Mouse (Mus musculus) kidney, adult 10 weeks (tissue): ENCODE data around the gene Lamp1. TPM values are rescaled to one million over a fixed set of nuclear protein-coding genes. Genes with fewer than 3 reads are reported as not detected.

ENCODE experiments used
- polyA plus RNA-seq: library from polyadenylated mRNA; stranded (reverse); fragments of 350-450 nt; fragmentation: Illumina TruSeq; extraction: RNeasy Lipid Tissue Mini Kit (QIAGEN cat#74804); gene quantifications from one replicate; pipeline ENCODE4 v1.2.3, GENCODE M21; 2014; ENCODE audit warnings: low read depth, low replicate concordance

Gene Lamp1
- polyA plus RNA-seq: 982 TPM

GRCm38 (mm10) chr8:13158718-13159376 is at the start of gene Lamp1:
Gene Lamp1 (plus strand): TSS chr8:13159161.

GRCm38 (mm10) chr8:13200301-13201012 is 41.5 kb downstream of the Lamp1 start, which contains the start of gene Grtp1:
Gene Grtp1 (minus strand): TSS chr8:13200620.

Other genes with a start within 250 kb of the Lamp1 start
- gene F7, start 133.1 kb upstream of the Lamp1 start, polyA plus RNA-seq: not detected
- gene F10, start 121.9 kb upstream of the Lamp1 start, polyA plus RNA-seq: not detected
- 1.9 TPM for gene Proz, start 98.2 kb upstream of the Lamp1 start, polyA plus RNA-seq
- gene Pcid2, start 53.7 kb upstream of the Lamp1 start, polyA plus RNA-seq: 5.5 TPM
- 78.7 TPM for gene Cul4a, start 53.5 kb upstream of the Lamp1 start, polyA plus RNA-seq
- 31.4 TPM for gene Grtp1, start 41.5 kb downstream of the Lamp1 start, polyA plus RNA-seq
- gene Adprhl1, start 95.0 kb downstream of the Lamp1 start, polyA plus RNA-seq: not detected
- 12.2 TPM for gene Dcun1d2, start 129.0 kb downstream of the Lamp1 start, polyA plus RNA-seq
- 37.4 TPM for gene Tmco3, start 129.0 kb downstream of the Lamp1 start, polyA plus RNA-seq
- 17.3 TPM for gene Tfdp1, start 179.6 kb downstream of the Lamp1 start, polyA plus RNA-seq
- gene Atp4b, start 237.7 kb downstream of the Lamp1 start, polyA plus RNA-seq: not detected
- gene Grk1, start 245.9 kb downstream of the Lamp1 start, polyA plus RNA-seq: not detected